Mouse (Mus musculus) brown adipose tissue, adult 24 weeks (tissue): ENCODE measurements around the gene March6. TPM values are rescaled to one million over a fixed set of nuclear protein-coding genes. Genes with fewer than 3 reads are reported as not detected.

ENCODE experiments used
- H3K27ac ChIP-seq: fragments of 200-500 bp; replicated peaks from 2 replicates; pipeline ENCODE4 v1.5.1; 2012; ENCODE audit warnings: low read depth, mild to moderate bottlenecking, low read length
- H3K4me1 ChIP-seq: fragments of 200-500 bp; 2 replicates; pipeline ENCODE4 v1.6.1; 2012; ENCODE audit warnings: low read length, mixed read lengths; ENCODE audit not compliant: control insufficient read depth, insufficient read depth, insufficient read length
- H3K4me3 ChIP-seq: fragments of 200-500 bp; 2 replicates; pipeline ENCODE4 v1.5.1; 2012; ENCODE audit warnings: low read depth, mild to moderate bottlenecking, low read length, moderate library complexity; ENCODE audit not compliant: insufficient read depth
- polyA plus RNA-seq: library from polyadenylated mRNA; stranded (reverse); fragments of >200 nt; gene quantifications from 2 replicates; pipeline ENCODE4 v1.2.4, GENCODE M21; 2012; ENCODE audit not compliant: missing spikeins, insufficient read depth, insufficient read length

Gene March6
- polyA plus RNA-seq, 1 experiment, result 36.6 TPM

DNA sequence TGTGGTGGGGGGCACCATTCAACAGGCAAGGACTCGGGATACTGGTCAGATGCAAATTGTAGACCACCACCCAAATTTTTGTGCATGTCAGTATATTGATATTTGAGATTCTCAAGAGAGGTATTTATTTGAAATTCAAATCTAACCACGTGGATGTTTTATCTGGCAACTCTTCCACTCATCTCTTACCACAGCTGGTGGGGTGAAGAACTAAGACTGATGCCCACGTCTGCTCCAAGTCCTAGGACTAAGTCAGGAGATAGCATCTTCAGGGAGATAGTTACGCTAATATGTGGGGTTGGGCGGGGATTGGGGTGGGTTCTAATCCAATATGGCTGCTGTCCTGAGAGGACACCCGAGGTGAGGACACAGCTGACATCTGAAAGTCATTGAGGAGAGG is 118.4 kb downstream of the March6 start:
- no peak overlapping the region for H3K27ac ChIP-seq
- no peak overlapping the region for H3K4me3 ChIP-seq
- no peaks in the 10 kb centered on the region; the same call in 1 of the 2 replicates for H3K4me1 ChIP-seq

DNA sequence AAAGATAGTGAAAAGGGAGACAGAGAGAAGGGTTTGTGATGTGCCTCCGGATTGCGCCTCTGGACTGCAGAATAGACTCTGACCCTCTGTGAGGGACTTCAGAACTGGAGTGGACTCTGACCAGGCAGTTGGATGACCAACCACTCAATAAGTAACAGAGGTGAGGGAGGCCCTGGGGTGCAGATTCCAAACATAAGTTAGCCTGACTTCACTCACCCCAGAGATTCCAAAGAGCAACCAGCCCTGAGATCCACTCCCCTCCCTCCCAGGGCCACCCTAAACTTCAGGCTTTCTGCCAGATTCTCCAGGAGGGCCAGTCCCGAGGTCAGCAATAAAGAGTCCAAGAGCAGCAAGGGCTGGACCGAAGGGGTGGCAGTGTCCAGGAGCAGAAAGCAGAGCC is 123.4 kb downstream of the March6 start:
- no peak overlapping the region for H3K27ac ChIP-seq
- no peak overlapping the region for H3K4me3 ChIP-seq
- no peaks in the 10 kb centered on the region for H3K4me1 ChIP-seq

DNA sequence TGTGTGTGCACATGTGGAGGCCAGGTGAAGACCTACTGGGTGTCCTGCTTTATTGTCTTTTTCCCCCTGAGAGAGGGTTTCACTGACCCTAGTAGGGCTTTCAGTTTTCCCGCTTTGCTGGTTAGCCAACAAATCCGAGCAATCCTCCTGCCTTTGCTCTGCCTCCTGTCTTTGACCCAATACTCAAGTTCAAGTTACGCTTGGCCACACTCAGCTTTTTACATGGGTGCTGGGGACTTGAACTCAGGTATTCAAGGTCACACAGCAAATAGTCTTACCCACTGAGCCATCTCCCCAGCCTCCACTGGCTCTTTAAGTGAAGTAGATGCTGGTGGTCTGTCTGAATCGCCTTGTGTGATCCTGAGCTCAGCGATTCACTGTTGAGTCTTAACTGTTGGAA is 124.0 kb downstream of the March6 start:
- Histone ChIP-seq H3K27ac (no peak overlapping the region), H3K4me3 (no peak overlapping the region), H3K4me1 (no peaks in the 10 kb centered on the region)

Other genes starting within 250 kb of the March6 start
- 0.67 and 0.91 TPM in 2 replicates for gene Ankrd33b, start 163.3 kb downstream of the March6 start, polyA plus RNA-seq
- gene Ropn1l, start 77.3 kb downstream of the March6 start, polyA plus RNA-seq, result 2.4 and 9.8 TPM in 2 replicates
- gene Cmbl, start 34.3 kb upstream of the March6 start, polyA plus RNA-seq, result 45.8 and 86.8 TPM in 2 replicates
- gene Cct5, start 70.8 kb upstream of the March6 start, polyA plus RNA-seq, result 134 and 155 TPM in 2 replicates
- gene Fam173b, start 70.8 kb upstream of the March6 start, polyA plus RNA-seq, result 16.8 and 26.4 TPM in 2 replicates